Mouse (Mus musculus): ENCODE data around the gene Tab1. TPM values are rescaled to one million over a fixed set of nuclear protein-coding genes. Genes with fewer than 3 reads are reported as not detected.

Tab1 gene
- polyA plus RNA-seq, 1 experiment from 2014 or later, result 32.2 TPM

DNA sequence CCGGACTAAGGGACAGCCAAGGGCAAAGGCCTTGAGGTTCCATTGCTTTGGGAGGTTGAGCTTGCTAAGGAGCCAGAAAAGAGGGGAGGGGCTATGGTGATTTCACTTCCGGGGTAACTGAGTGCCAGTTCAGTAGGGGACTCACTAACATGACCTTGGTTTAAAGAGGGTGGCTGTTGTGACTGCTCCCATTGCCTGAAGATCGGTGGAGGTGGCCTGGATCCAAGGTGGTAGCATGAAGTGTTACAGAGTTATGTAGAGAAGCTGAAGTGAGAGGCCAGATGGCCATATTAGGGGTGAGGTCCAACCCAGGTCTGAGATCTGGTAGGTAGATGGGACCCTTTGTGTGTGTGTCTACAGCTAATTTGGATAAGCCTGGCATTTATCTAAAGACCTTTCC lies 33.5 kb upstream of the Tab1 start:
- H3K36me3 ChIP-seq (ENCODE audit: control insufficient read depth, insufficient read depth, low read length), result no peaks in the 10 kb centered on the region
- 68% methylated on average over 3 of the region's 3 CpGs for WGBS
- no peak overlapping the region for H3K4me3 ChIP-seq (ENCODE audit: low read depth, low read length)
- peaks cover 4% of the 10 kb centered on the region; the same call in 1 of the 2 replicates for H3K4me1 ChIP-seq (ENCODE audit: control insufficient read depth, insufficient read depth, low read length)
- no peak for ATAC-seq (ENCODE audit: insufficient number of reproducible peaks, insufficient read depth, low FRiP score, low read depth)
- no peaks in the 10 kb centered on the region for H3K9me3 ChIP-seq (ENCODE audit: control insufficient read depth, low read depth, low read length)
- no peak overlapping the region for H3K4me2 ChIP-seq (replicated peaks; ENCODE audit: low read depth, low read length)
- H3K27ac ChIP-seq (ENCODE audit: low read length), result no peak overlapping the region
- H3K27me3 ChIP-seq (ENCODE audit: control insufficient read depth, insufficient read depth, low read length), result no peaks in the 10 kb centered on the region
- no peak overlapping the region for H3K9ac ChIP-seq (replicated peaks; ENCODE audit: low read depth, low read length)

- 83% methylated on average over 3 of the region's 3 CpGs for WGBS
- Histone ChIP-seq H3K36me3 (ENCODE audit: control insufficient read depth, insufficient read depth, low read length) (no peaks in the 10 kb centered on the region), H3K27me3 (ENCODE audit: control insufficient read depth, insufficient read depth, low read length) (no peaks in the 10 kb centered on the region), H3K9me3 (ENCODE audit: control insufficient read depth, low read depth, low read length) (no peaks in the 10 kb centered on the region), H3K9ac (replicated peaks; ENCODE audit: low read depth, low read length) (no peak overlapping the region), H3K4me2 (replicated peaks; ENCODE audit: low read depth, low read length) (no peak overlapping the region), H3K4me1 (ENCODE audit: control insufficient read depth, insufficient read depth, low read length) (peaks cover 4% of the 10 kb centered on the region; the same call in 1 of the 2 replicates), H3K4me3 (ENCODE audit: low read depth, low read length) (no peak overlapping the region), H3K27ac (ENCODE audit: low read length) (no peak overlapping the region)
- ATAC-seq (ENCODE audit: insufficient number of reproducible peaks, insufficient read depth, low FRiP score, low read depth), result no peak
These were observed 32.7 kb upstream of the Tab1 start for GRCm38 (mm10) chr15:80100196-80100595.

DNA sequence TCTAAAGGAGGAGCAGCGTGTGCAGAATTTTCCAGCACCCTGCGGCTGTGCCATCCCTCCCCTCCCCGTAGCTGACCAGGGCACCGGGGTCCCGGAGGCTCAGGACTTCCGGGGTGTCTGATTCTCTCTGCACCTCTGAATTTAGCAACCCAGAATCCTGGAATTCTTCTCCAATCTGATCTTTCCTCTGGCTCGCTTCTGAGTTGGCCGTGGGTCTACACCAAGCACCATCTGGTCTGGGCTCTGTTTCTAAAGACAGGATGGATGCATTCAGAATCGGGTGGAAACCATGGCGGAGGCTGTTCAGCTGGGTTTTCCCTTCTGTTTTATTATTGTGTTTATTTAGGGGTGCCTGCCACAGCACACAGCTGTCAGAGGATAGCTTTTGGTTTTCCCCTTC lies 32.1 kb upstream of the Tab1 start:
- 78% methylated on average over 10 of the region's 10 CpGs for WGBS
- Histone ChIP-seq H3K27ac (ENCODE audit: low read length) (no peak overlapping the region), H3K4me2 (replicated peaks; ENCODE audit: low read depth, low read length) (no peak overlapping the region), H3K9me3 (ENCODE audit: control insufficient read depth, low read depth, low read length) (no peaks in the 10 kb centered on the region), H3K4me3 (ENCODE audit: low read depth, low read length) (no peak overlapping the region), H3K27me3 (ENCODE audit: control insufficient read depth, insufficient read depth, low read length) (no peaks in the 10 kb centered on the region), H3K9ac (replicated peaks; ENCODE audit: low read depth, low read length) (no peak overlapping the region), H3K36me3 (ENCODE audit: control insufficient read depth, insufficient read depth, low read length) (no peaks in the 10 kb centered on the region), H3K4me1 (ENCODE audit: control insufficient read depth, insufficient read depth, low read length) (peaks cover 4% of the 10 kb centered on the region; the same call in 1 of the 2 replicates)
- no peak for ATAC-seq (ENCODE audit: insufficient number of reproducible peaks, insufficient read depth, low FRiP score, low read depth)

DNA sequence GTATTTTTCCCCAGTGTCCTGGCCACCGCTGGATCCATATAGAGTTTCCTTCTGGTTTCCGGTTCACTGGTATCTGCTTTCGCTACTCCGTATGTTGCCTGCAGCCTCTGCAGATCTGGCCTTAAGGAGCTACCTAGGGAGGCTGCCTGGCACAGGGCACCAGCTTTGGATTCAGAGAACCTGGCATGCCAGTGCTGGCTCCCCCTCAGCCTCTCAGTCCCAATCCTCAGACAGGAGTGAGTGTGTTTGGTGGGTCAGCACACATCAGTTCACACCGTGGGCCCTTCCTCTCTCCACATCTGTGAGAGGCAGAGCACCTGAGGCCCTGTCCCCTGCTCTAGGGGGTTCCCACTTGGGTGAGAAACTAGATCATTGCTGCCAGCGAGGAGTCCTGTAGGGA lies 31.4 kb upstream of the Tab1 start:
- Histone ChIP-seq H3K27ac (ENCODE audit: low read length) (no peak overlapping the region), H3K9me3 (ENCODE audit: control insufficient read depth, low read depth, low read length) (no peaks in the 10 kb centered on the region), H3K4me1 (ENCODE audit: control insufficient read depth, insufficient read depth, low read length) (peaks cover 4% of the 10 kb centered on the region; the same call in 1 of the 2 replicates), H3K36me3 (ENCODE audit: control insufficient read depth, insufficient read depth, low read length) (no peaks in the 10 kb centered on the region), H3K27me3 (ENCODE audit: control insufficient read depth, insufficient read depth, low read length) (no peaks in the 10 kb centered on the region), H3K4me3 (ENCODE audit: low read depth, low read length) (no peak overlapping the region), H3K4me2 (replicated peaks; ENCODE audit: low read depth, low read length) (no peak overlapping the region), H3K9ac (replicated peaks; ENCODE audit: low read depth, low read length) (no peak overlapping the region)
- no peak for ATAC-seq (ENCODE audit: insufficient number of reproducible peaks, insufficient read depth, low FRiP score, low read depth)
- 76% methylated on average over 6 of the region's 6 CpGs for WGBS

GRCm38 (mm10) chr15:80102495-80102894 lies 30.4 kb upstream of the Tab1 start:
- Histone ChIP-seq H3K36me3 (ENCODE audit: control insufficient read depth, insufficient read depth, low read length) (no peaks in the 10 kb centered on the region), H3K9ac (replicated peaks; ENCODE audit: low read depth, low read length) (no peak overlapping the region), H3K9me3 (ENCODE audit: control insufficient read depth, low read depth, low read length) (no peaks in the 10 kb centered on the region), H3K27me3 (ENCODE audit: control insufficient read depth, insufficient read depth, low read length) (no peaks in the 10 kb centered on the region), H3K4me3 (ENCODE audit: low read depth, low read length) (no peak overlapping the region), H3K27ac (ENCODE audit: low read length) (no peak overlapping the region), H3K4me2 (replicated peaks; ENCODE audit: low read depth, low read length) (no peak overlapping the region), H3K4me1 (ENCODE audit: control insufficient read depth, insufficient read depth, low read length) (peaks cover 4% of the 10 kb centered on the region; the same call in 1 of the 2 replicates)
- 76% methylated on average over 6 of the region's 6 CpGs for WGBS
- no peak for ATAC-seq (ENCODE audit: insufficient number of reproducible peaks, insufficient read depth, low FRiP score, low read depth)

DNA sequence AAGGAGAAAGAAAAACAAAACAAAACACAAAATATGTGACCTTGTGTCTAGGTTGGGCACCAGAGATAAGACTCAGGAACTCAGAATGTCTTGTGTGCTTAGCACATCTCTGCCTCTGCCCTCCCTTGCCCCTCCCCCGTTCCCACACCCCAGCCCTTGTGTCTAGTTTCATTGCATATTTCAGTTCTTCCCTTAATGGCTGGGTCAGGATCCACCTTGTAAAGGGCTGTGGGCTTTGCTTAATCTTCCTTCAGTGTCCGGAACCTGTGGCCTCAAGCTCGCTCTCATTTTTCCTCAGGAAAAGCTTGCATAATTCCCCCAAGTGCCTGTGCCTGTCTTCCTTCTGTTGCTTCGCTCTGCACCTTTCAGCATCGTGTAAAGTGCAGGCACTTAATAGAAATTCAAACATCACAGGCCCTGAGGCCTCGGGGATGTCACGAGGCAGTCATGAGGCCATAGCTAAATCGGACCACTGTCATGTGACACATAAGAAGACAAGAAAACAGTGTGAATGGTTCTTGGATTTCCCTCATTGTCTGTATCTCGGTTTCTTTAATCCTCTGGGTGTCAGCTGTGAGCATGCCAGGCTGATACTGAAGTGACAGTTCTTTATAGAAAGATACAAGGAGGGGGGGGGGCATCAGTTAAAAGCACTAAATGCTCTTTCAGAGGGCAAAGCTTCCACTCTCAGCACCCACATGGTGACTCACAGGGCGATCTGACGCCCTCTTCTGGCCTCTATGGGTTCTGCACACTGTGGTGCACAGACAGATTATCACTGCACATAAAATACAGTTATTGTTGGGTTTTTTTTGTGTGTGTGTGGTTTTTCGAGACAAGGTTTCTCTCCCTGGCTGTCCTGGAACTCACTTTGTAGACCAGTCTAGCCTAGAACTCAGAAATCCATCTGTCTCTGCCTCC lies 27.2 kb upstream of the Tab1 start:
- no peaks in the 10 kb centered on the region for H3K36me3 ChIP-seq (ENCODE audit: control insufficient read depth, insufficient read depth, low read length)
- no peaks in the 10 kb centered on the region for H3K4me1 ChIP-seq (ENCODE audit: control insufficient read depth, insufficient read depth, low read length)
- 64% methylated on average over 12 of the region's 12 CpGs for WGBS
- H3K27me3 ChIP-seq (ENCODE audit: control insufficient read depth, insufficient read depth, low read length), result no peaks in the 10 kb centered on the region
- no peak for ATAC-seq (ENCODE audit: insufficient number of reproducible peaks, insufficient read depth, low FRiP score, low read depth)
- no peak overlapping the region for H3K4me3 ChIP-seq (ENCODE audit: low read depth, low read length)
- H3K4me2 ChIP-seq (replicated peaks; ENCODE audit: low read depth, low read length), result no peak overlapping the region
- H3K9ac ChIP-seq (replicated peaks; ENCODE audit: low read depth, low read length), result no peak overlapping the region
- no peaks in the 10 kb centered on the region for H3K9me3 ChIP-seq (ENCODE audit: control insufficient read depth, low read depth, low read length)
- H3K27ac ChIP-seq (ENCODE audit: low read length), result no peak overlapping the region

DNA sequence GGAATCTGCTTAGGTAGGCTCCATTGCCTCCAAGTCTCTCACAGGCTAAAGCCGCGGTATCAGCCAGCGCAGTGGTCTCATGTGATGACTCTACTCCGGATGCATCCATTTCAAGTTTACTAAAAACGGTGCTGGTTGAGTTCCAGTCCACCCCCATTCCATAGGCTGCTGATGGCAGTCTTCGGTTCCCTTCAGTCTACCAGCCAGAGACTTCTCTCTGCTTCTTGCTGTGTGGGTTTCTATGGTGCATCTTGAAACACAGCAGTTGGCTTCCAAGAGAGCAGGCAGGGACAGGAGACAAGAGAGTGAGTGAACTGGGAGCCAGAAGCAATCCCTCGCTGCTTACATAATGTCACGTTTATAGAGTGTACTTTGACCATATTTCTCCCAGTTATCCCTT lies 25.8 kb upstream of the Tab1 start:
- Histone ChIP-seq H3K27ac (ENCODE audit: low read length) (no peak overlapping the region), H3K9ac (replicated peaks; ENCODE audit: low read depth, low read length) (no peak overlapping the region), H3K4me2 (replicated peaks; ENCODE audit: low read depth, low read length) (no peak overlapping the region), H3K36me3 (ENCODE audit: control insufficient read depth, insufficient read depth, low read length) (no peaks in the 10 kb centered on the region), H3K27me3 (ENCODE audit: control insufficient read depth, insufficient read depth, low read length) (no peaks in the 10 kb centered on the region), H3K4me1 (ENCODE audit: control insufficient read depth, insufficient read depth, low read length) (no peaks in the 10 kb centered on the region), H3K9me3 (ENCODE audit: control insufficient read depth, low read depth, low read length) (no peaks in the 10 kb centered on the region), H3K4me3 (ENCODE audit: low read depth, low read length) (no peak overlapping the region)
- WGBS, result 87% methylated on average over 8 of the region's 8 CpGs
- ATAC-seq (ENCODE audit: insufficient number of reproducible peaks, insufficient read depth, low FRiP score, low read depth), result no peak

GRCm38 (mm10) chr15:80107575-80107974 lies 25.4 kb upstream of the Tab1 start:
- WGBS, result 83% methylated on average over 3 of the region's 3 CpGs
- Histone ChIP-seq H3K27ac (ENCODE audit: low read length) (no peak overlapping the region), H3K27me3 (ENCODE audit: control insufficient read depth, insufficient read depth, low read length) (no peaks in the 10 kb centered on the region), H3K4me1 (ENCODE audit: control insufficient read depth, insufficient read depth, low read length) (no peaks in the 10 kb centered on the region), H3K4me2 (replicated peaks; ENCODE audit: low read depth, low read length) (no peak overlapping the region), H3K4me3 (ENCODE audit: low read depth, low read length) (no peak overlapping the region), H3K9me3 (ENCODE audit: control insufficient read depth, low read depth, low read length) (no peaks in the 10 kb centered on the region), H3K9ac (replicated peaks; ENCODE audit: low read depth, low read length) (no peak overlapping the region), H3K36me3 (ENCODE audit: control insufficient read depth, insufficient read depth, low read length) (no peaks in the 10 kb centered on the region)
- no peak for ATAC-seq (ENCODE audit: insufficient number of reproducible peaks, insufficient read depth, low FRiP score, low read depth)

Measured in stomach, embryonic 14.5 days (tissue).